Mouse (Mus musculus): ENCODE measurements around the gene Dazap1.

Gene Dazap1

DNA sequence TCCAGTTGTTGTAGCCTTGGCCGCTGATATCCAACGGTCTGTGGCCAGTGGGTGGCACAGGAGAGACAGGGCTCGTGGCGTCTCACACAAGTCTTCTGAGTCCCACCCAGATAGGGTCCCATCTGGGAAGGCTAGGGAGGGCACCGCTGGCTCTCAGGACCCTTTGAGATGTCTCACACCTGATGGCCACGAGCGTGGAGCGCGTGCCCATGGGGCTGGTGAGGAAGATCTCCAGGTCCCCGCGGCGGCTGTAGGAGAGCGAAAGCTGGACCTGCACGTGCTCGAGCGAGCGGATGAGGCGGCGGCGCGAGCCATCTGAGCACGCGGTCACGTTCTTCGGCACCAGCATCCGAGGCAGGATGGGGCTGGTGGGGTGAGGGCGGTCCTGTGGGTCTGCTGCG is 61.5 kb downstream of the Dazap1 start:
- no peak for DNase-seq (ENCODE audit: low read depth, low spot score)

- peak; percentile 75 for DNase-seq (ENCODE audit: low read depth, low spot score)
These were observed 62.2 kb downstream of the Dazap1 start for GRCm38 (mm10) chr10:80323261-80324119.

DNA sequence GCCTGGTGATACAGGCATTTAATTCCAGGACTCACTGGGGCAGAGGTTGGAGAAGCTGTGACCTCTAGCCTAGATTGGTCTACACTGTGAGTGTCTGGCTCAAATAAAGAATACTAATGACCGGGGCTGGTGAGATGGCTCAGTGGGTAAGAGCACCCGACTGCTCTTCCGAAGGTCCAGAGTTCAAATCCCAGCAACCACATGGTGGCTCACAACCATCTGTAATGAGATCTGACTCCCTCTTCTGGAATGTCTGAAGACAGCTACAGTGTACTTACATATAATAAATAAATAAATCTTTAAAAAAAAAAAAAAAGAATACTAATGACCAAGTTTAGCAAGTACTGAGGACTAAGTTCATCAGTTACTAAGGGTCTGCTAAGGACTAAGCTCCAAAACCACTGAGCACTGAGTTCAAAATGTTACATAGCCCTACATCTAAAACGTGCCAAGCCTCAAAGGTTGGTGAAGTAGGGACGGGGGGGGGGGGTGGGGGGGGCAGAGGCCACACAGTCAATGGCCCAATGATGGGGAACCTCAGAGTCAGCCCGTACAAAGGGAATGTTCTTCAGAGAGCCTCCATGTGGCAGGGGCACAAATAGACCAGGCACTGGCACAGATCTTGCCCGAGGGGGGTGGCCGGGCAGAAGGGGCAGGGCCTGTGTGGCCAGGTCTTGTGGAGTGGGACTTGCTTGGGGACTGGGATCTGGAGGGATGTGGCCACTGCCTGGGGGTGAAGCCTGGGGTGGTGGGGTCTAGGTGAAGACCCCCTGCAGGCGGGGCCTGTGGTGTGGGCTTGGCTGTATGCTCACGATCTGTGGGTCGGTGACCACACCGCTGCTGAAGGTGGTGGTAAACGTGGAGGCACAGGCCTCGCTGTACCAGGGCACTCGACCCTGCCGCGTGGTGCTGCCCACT is 63.1 kb downstream of the Dazap1 start:
- DNase-seq (ENCODE audit: low read depth, low spot score): no peak

GRCm38 (mm10) chr10:80325045-80325444 is 63.8 kb downstream of the Dazap1 start:
- no peak for DNase-seq (ENCODE audit: low read depth, low spot score)

DNA sequence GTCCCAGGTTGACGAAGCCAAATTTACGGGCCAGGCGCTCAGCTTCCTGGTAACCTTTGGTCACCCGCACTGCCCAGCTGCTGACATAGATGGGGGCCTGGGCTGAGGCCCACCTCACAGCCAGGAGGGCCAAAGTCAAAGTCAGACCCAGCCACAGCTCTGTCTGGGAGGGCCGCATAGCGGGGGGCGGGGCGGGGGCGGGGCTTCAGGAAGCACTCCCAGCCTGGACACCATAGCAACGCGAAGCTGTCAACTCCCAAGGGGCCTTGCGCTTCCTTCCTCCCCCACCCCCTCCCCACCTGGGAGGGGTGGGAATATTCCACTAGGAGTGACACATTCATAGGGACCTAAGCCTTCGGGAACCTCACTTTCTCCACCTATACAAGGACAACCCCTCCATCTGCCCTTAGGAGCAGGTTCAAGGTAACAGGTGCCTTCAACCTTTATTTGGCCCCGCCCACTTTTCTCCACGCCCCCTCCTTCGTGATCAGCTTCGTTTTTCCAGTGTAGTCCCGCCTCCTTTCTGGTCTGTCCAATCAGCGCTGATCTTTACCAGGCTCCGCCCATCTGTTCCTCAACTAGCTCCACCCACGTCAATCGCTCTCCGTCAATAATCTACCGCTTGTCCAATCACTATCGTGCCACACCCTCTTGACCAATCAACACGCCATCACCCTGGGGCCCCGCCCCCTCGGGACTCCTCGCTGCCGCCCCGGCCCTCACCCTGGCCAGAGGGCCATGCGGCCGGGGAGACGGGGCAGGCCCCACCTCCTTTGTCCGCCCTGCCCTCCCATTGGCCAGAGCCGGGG is 68.2 kb downstream of the Dazap1 start, which contains the start of the genes Pcsk4 and Reep6:
Gene Pcsk4, minus strand, starts transcription at position 226 of the 809 bp plus-strand sequence.
Gene Reep6, plus strand, starts transcription at position 681 of the 809 bp plus-strand sequence.
- DNase-seq (ENCODE audit: low read depth, low spot score): peak; percentile 98

DNA sequence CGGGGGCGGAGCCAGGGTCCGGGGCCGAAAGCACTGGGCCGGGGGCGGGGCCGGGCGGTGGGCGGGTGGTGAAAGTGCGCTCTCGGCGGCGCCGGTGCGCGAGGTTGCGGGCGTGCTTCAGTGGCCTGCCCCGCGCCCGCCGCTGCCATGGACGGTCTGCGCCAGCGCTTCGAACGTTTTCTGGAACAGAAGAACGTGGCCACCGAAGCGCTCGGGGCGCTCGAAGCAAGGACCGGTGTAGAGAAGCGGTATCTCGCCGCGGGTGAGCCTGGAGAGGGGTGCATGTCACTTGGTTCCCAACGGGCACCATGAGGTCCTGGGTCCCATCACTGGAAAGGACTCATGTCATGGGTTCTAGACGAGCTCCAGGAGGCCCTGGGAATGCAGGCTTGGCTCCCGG is 68.8 kb downstream of the Dazap1 start:
- DNase-seq (ENCODE audit: low read depth, low spot score): no peak

- DNase-seq (ENCODE audit: low read depth, low spot score): no peak
These were observed 69.6 kb downstream of the Dazap1 start for GRCm38 (mm10) chr10:80330888-80331287.

DNA sequence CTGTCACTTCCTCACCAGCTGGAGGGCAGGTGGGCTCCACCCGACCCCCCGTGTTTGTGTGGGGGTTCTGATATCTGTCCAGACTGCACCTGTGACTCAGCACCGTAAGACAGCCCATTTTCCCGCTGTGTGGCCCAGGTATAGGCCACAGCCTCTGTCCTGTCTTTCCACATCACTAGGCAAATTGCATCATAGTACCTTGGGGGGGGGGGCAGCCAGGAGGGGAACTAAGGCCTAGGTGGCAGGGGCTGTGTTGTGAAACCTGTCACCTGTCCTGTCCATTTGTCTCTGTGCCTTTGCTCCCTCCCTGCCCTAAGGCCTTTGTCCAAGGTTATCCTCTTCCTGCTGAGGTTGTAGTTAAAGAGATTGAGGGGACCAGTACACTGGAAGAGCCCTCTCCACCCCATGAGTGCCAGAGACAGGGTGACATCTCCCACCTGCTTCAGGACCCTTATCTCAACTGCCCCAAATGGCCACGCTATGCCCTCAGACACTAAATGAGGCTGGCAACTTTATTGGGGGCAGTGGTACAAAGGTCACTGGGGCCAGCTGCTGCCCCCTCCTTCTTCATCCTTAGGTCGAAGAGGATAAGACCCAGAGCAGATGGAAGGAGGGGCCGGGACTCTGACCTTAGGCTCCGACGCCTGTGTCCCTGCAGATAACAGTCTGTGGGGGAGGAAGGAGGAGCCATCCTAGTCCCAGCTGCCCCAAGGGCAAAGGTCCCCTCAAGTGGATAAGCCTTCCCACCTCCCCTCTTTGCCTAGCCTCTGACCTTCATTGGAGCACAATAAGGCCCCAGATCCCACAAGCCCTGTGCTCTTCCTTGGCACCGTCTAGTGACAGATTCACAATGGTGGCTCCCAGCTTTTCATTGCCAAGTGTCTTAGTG is 70.6 kb downstream of the Dazap1 start:
- DNase-seq (ENCODE audit: low read depth, low spot score): no peak

DNA sequence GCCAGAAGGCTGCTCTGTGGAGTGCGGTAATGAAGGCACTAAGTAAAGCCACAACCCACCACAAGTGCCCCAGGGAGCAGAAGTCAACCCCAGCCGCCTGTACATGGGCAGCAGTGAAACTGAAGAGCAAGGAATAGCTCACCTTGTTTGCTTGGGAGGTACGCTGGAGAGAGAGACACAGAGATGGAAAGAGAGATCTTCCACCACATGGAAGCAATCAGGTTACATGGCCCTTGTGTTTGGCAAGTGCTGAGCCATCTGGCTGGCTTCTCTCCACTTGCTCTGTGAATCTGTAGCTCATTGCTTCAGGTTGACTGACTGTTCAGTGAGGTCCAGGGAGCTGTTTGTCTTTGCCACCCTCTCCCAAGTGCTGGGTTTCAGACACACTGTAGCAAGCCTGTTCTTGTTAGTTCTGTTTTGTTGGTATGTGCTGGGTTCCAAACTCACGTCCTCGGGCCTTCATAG is 71.3 kb downstream of the Dazap1 start:
- no peak for DNase-seq (ENCODE audit: low read depth, low spot score)

- DNase-seq (ENCODE audit: low read depth, low spot score): no peak
These were observed 75.0 kb downstream of the Dazap1 start for GRCm38 (mm10) chr10:80336263-80336662.
